Mouse (Mus musculus) heart, postnatal 0 days (tissue): Measurements from ENCODE around the gene Foxo6.

Experiments used
- CTCF ChIP-seq: IDR thresholded peaks from 2 replicates; pipeline ENCODE4 v1.5.1; 2016; ENCODE audit warnings: antibody characterized with exemption, control low read depth, low read depth
- EP300 ChIP-seq: IDR thresholded peaks from 2 replicates; pipeline ENCODE4 v1.6.1; 2016; ENCODE audit warnings: antibody characterized with exemption, low read depth

DNA sequence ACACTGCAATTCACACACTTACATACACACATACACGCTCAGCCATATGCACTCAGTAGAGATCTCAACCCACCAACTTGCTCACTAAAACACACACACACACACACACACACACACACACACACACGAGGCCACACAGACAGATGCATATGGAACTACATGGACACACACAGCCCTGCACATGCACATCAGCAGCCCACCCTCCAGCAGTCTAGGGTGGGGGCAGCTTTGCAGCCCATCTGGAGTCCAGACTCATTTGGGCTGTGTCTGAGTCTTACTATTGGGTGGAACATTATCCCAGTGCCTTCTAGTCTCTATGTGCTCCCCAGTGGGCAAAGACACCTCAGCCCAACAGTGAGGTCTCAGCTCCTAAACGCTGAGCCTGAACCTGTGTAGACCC lies 23.0 kb downstream of the Foxo6 start:
- TF ChIP-seq CTCF (no peak), EP300 (no peak)
